Mouse (Mus musculus) bone marrow, adult 2 months (tissue): Measurements from ENCODE around the gene Gm20481.

Experiments
- CTCF ChIP-seq: fragments of 200-500 bp; IDR thresholded peaks from 2 replicates; pipeline ENCODE4 v1.5.1; 2011; ENCODE audit warnings: low read length, control low read depth; ENCODE audit not compliant: control insufficient read depth, insufficient read depth
- POLR2A ChIP-seq: fragments of 200-500 bp; IDR thresholded peaks from 2 replicates; pipeline ENCODE4 v1.6.1; 2011; ENCODE audit warnings: low read depth, mild to moderate bottlenecking, control low read depth, low read length, borderline replicate concordance; ENCODE audit not compliant: control insufficient read depth

DNA sequence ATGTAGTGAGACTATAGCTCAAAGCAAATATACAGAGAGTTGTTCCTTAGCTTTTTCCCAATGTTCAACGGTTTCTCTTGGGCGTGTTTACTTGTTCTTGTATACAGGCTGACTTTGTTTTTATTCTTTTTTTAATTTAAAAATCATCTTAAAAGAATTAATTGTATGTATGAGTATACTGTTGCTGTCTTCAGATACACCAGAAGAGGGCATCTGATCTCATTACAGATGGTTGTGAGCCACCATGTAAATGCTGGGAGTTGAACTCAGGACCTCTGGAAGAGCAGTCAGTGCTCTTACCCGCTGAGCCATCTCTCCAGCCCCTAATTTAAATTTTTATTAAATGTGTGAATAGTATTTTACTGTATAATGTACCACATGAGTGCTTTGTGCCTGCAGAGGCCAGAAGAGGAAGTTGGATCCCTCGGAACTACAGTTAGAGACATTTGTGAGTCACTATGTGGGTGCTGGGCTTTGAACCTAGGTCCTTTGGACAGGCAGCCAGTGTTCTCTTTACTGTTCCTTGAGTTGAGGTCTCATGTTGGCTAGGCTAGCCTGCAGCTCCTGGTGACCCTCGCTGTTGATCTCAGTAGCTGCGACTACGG is 37.8 kb downstream of the Gm20481 start:
- TF ChIP-seq POLR2A (no peak), CTCF (no peak)
